Mouse (Mus musculus) cerebellum, postnatal 36 days (tissue): ENCODE measurements around the gene Prrc2b.
A peak's percentile ranks its signal among the peaks of the same experiment; 100 is the strongest.

ENCODE experiments used
- DNase-seq, 2 experiments: peaks; one replicate each; pipeline ENCODE4 v3.0.0; 2021 to 2022; ENCODE audit warnings: mixed read lengths in 2 of 2

The Prrc2b gene

GRCm38 (mm10) chr2:32162646-32163045, 11.8 kb downstream of the Prrc2b start:
- no peak for DNase-seq

DNA sequence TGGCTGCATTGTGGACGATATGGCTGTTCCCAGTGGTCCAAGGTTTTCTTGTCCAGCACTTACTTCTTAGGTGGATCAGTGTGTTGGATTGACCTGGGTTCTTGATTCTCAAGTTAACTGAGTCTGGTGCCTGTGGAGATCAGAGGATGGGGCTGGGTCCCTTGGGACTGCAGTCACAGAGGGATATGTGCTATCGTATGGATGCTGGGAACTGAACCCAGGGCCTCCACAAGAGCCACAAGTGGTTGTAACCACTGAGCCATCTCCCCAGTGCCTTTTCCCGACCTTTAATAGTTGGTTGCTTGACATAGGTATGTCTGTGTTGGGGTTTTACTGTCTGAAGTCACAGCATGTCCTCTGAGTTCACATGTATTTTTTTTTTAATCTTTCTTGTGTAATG, 12.2 kb downstream of the Prrc2b start:
- no peak for DNase-seq

DNA sequence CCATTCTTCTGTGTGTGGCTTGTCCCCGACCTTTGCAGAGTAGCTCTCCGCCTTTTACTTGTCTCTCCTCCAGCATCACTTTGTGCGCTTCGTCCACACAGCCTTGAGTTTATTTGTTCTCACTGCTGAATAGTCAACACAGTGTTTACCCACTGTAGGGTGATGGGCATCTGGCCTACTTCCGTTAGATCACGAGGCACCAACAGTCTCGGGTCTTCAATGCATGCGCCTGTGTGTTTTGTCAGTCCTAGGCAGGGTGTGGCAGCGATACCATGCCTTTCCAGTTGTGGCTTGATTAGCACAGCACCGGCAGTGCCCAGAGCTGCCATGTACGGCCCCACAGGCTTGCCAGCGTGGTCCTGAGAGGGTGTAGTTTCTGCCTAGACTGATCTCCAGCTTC, 13.6 kb downstream of the Prrc2b start:
- no peak for DNase-seq

DNA sequence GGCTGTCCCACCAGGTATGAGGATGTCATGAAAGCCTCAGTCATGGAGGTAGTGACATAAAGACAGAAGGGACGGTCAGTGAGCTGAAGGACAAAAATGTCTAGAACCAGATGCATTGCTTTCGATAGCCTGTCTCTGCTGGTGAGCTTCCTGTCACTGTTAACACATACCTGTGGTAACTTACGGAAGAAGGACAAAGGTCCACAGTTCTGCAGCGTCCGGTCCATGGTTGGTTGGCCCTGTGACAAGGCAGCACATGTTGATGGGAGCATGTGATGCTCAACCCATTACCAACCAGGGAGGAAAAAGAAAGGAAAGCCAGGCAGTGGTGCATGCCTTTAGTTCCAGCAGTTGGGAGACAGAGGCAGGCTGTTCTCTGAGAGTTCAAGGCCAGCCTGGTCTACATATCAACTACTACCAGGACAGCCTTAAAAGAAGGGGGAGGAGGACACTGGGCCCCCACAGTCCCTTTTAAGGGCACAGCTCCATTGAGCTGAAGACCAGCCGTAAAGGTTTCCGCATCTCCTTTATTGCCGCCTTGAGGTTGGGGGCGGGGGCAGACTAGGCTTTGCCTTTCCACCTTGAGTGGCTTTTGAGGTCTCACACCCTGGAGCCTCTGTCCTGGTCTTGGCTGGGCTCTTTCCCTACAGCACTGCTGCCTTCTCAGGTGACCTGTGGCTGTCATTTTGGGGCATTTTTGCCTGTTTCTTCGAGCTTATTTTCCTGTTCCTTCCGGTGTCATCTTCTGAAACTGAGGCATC, 14.3 kb downstream of the Prrc2b start:
- DNase-seq, result no peak

GRCm38 (mm10) chr2:32166581-32166980, 15.7 kb downstream of the Prrc2b start:
- no peak for DNase-seq

DNA sequence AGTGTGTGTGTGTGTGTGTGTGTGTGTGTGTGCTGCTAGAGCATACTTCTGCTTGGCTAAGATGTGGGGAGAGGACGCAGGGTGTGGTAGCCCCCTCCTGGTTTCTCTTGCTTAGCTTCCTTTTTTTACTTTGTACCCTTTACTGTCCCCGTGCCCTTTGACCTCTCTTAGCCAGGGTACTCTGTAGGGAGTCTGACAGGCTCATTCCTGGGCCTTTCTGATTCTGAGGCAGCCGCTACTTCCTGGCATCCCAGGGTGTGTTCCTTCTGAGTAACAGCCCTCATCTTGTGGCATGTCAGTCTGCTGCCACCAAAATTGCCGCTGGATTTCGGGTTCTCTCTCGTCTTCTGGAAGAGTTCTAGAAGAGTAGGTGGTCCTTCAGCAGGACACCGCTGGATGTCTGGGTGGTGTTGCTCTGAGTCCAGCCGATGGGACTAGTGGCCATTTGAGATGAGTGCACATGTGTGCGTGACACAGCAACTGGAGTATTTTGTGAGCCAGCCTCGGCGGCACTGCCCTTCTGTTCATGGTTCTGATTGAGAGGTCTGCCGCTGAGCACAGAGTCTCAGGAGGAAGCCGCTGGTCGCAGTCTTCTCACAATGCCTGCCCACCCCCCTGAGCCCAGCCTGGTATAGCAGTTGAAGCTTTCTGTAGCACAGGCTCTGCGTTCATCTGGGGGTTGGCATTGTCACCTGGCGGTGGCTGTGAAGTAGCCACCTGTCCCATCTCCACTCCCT, 16.3 kb downstream of the Prrc2b start:
- DNase-seq, result peak in 1 of 2 experiments; percentile 44

DNA sequence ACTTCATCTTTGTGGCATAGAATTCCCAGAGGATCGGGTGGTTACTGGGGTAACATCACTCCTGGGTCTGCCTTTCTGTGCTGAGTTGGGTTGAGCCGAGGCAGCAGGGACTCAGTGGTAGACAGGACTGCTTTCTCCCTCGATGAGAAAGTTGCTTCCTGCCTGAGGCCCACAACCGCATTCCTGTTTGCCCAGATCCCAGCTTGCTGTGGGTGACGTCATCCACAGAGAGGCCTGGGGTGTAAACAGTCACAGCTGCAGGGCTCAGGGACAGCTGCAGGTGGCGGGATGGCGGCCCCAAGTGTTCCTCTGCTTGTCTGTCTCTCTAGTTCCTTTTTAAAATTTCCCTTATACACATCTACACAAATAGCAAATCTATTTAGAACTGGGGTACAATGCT, 16.9 kb downstream of the Prrc2b start:
- no peak for DNase-seq

GRCm38 (mm10) chr2:32169292-32169691, 18.4 kb downstream of the Prrc2b start:
- no peak for DNase-seq

- no peak for DNase-seq
These were observed 19.1 kb downstream of the Prrc2b start for GRCm38 (mm10) chr2:32170010-32170409.

- DNase-seq, result no peak
These were observed 21.0 kb downstream of the Prrc2b start for GRCm38 (mm10) chr2:32171658-32172433.

DNA sequence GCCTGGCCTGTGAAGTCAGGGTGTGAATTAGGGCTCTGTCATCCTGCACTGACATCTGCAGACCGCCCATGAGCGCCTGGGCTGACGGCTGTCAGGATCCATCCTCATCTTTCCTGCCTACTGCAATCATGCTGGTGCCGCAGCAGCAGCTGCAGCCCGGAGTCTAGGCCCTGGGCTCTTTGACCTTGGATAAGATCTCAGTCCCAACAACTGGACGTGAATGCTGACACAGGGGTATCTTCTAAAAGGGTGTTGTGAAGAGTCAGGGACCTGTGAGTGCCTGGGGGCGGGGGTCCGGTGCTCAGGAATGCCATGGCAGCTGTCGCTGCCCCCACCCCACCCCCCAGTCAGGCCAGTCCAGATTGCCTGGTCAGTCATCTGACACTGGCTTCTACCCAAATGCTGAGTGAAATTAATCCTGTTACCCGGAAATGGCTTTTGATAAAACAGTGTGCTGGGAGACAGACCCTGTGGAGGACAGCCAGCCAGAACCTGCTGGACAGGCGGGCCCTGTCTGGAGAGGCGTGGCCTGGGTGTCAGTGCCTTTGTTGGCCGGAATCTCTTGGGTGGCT, 23.4 kb downstream of the Prrc2b start:
- peak; percentile 61 to 68 for DNase-seq

GRCm38 (mm10) chr2:32175051-32175466, 24.2 kb downstream of the Prrc2b start:
- peak in 1 of 2 experiments; percentile 67 for DNase-seq

GRCm38 (mm10) chr2:32175508-32175907, 24.6 kb downstream of the Prrc2b start:
- DNase-seq, result no peak

DNA sequence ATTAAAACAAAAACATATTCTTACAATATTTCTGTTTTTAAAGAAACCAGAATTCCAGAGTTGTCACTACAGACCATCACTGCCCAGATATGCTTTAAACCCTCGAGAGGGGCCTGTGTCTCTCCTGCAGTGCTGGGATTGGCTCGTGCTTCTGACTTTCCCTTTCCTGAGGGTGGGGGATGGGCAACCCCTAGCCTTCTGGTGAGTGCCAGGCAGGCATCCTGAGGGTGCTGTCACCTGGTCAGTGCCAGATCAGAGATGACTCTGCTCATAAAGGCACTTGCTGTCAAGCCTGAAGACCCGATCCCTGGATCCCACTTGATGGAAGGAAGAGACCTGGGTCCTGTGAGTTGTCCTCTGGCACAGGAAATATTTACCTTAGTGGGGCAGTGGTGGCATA, 26.0 kb downstream of the Prrc2b start:
- DNase-seq, result peak in 1 of 2 experiments; percentile 54

DNA sequence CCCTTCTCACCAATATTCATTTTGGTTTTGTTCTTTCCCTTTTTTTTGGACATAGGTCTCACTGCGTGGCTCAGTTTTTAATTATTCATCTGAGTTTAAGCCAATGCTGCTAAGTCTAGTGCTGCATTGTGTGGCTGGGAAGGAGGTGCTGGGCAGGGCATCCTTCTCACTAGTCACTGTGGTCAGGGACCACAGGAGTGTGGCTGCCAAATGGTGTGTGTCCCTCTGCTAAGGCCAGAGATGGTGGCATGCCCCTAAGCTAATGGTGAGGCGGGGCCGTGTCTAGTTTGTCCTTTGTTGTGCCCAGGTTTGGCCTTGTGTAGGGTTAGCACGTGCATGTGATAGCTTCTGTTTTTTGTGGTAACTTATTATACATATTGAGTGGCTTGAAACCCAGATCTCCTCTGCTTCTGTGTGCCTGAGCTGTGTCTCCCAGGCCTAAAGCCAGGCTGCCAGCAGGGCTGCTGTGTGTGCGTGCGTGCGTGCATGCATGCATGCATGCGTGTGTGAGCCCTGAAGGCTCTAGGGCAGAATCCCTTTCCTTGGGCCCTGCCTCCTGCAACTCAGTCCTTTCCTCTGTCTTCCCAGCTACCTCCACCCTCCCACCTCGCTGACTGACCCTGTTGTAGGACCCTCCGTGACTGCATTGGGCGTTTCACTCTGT, 26.6 kb downstream of the Prrc2b start:
- no peak for DNase-seq

- DNase-seq, result no peak
These were observed 28.5 kb downstream of the Prrc2b start for GRCm38 (mm10) chr2:32179363-32179762.

DNA sequence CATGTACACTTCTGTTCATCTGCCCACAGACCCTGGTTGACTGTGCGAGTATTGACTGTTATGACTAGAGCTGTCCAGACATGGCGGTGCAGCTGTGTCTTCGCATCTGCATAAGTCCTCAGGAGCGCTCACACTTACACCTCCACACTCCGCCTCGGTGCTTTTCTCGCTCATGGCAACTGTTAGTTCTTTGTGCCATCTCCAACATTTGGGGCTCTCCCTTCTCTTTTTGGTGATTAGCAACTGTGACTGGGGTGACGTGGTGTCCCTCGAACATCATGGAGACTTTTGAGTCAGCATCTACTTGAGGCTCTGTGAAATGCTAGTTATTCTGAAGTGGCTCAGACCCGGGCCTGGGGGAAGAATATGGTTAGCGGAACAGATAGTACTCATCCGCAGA, 29.2 kb downstream of the Prrc2b start:
- no peak for DNase-seq

DNA sequence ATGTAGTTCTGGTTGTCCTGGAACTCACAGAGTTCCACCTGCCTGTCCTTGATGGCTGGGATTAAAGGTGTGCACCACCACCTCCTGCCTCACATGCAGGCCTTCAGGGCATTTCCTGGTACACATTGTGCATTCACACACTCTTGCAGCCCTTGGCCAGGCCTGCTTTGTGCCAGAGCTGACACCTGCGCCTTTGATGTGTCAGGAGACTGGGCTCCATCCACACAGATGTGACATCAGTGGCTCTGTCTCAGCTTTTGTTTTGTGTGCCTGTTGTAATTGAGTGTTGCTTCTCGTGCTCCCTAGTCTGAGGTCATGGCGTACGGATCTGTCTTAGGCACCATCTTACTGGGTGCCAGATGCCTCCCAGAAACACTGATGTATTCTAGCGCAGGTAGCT, 30.5 kb downstream of the Prrc2b start:
- no peak for DNase-seq

- no peak for DNase-seq
These were observed 31.2 kb downstream of the Prrc2b start for GRCm38 (mm10) chr2:32182119-32182518.

GRCm38 (mm10) chr2:32182676-32183296, 31.9 kb downstream of the Prrc2b start:
- peak in 1 of 2 experiments; percentile 47 for DNase-seq

GRCm38 (mm10) chr2:32187019-32187551, 36.2 kb downstream of the Prrc2b start:
- DNase-seq, result peak; percentile 64 to 72

DNA sequence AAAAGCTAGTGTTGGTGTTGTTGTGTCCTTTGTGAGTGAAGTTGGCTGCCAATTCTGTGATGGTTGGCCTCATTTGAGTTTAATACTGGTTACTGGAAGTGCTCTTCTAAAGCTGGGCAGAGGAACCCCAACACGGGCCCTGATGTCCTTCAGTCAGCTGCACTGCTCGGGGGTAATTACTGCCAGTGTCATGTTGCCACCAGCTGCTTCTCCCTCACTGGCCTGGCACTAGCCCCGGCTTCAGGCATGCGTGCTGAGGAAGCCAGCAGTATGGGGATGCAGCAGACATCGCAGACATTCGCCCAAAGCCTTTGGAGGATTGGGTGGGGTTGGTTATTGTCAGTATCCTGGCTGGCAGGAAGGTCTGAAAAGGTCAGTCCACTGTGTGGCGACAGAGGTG, 36.8 kb downstream of the Prrc2b start:
- peak in 1 of 2 experiments; percentile 48 for DNase-seq
